Mouse (Mus musculus) kidney, adult 9 months (tissue): ENCODE measurements at regions not wholly inside any gene's neighbourhood (a gene's known extent, or its start where the extent isn't known, plus 50 kb on each side); places are given as distances from the start of the nearest gene placed in this dataset.

Experiments used
- DNase-seq: peaks from one replicate; pipeline ENCODE4 v3.0.0; 2022

- DNase-seq = no peak
These were observed 61.2 kb upstream of the Ankrd28 start for GRCm38 (mm10) chr14:31891500-31892185.

- no peak for DNase-seq
These were observed 61.7 kb upstream of the Ankrd28 start for GRCm38 (mm10) chr14:31892186-31892510.

- no peak for DNase-seq
These were observed 66.0 kb upstream of the Ankrd28 start for GRCm38 (mm10) chr14:31896500-31896899.

- DNase-seq = no peak
These were observed 69.1 kb upstream of the Ankrd28 start for GRCm38 (mm10) chr14:31899504-31899903.

GRCm38 (mm10) chr14:31899906-31900305 lies 69.5 kb upstream of the Ankrd28 start:
- no peak for DNase-seq

GRCm38 (mm10) chr14:31901901-31902300 lies 71.5 kb upstream of the Ankrd28 start:
- DNase-seq = peak; percentile 31

GRCm38 (mm10) chr14:31903664-31904063 lies 73.2 kb upstream of the Ankrd28 start:
- DNase-seq = no peak

GRCm38 (mm10) chr14:31908591-31908990 lies 78.1 kb upstream of the Ankrd28 start:
- DNase-seq = no peak

GRCm38 (mm10) chr14:31909291-31909690 lies 78.8 kb upstream of the Ankrd28 start:
- peak; percentile 58 for DNase-seq

- no peak for DNase-seq
These were observed 80.4 kb upstream of the Ankrd28 start for GRCm38 (mm10) chr14:31910809-31911208.

GRCm38 (mm10) chr14:31918461-31918860 lies 88.0 kb upstream of the Ankrd28 start:
- DNase-seq = no peak

- DNase-seq = no peak
These were observed 88.5 kb upstream of the Ankrd28 start for GRCm38 (mm10) chr14:31918921-31919320.

GRCm38 (mm10) chr14:31929161-31929707 lies 98.8 kb upstream of the Ankrd28 start:
- DNase-seq = peak; percentile 83

- peak; percentile 96 for DNase-seq
These were observed 98.4 kb upstream of the Galnt15 start for GRCm38 (mm10) chr14:31930367-31930766.

GRCm38 (mm10) chr14:31931971-31932370 lies 96.8 kb upstream of the Galnt15 start:
- peak; percentile 71 for DNase-seq

GRCm38 (mm10) chr14:31933441-31933840 lies 95.3 kb upstream of the Galnt15 start:
- no peak for DNase-seq

- DNase-seq = no peak
These were observed 94.9 kb upstream of the Galnt15 start for GRCm38 (mm10) chr14:31933841-31934271.

- DNase-seq = no peak
These were observed 94.5 kb upstream of the Galnt15 start for GRCm38 (mm10) chr14:31934321-31934720.

- no peak for DNase-seq
These were observed 94.0 kb upstream of the Galnt15 start for GRCm38 (mm10) chr14:31934771-31935170.

- DNase-seq = no peak
These were observed 93.4 kb upstream of the Galnt15 start for GRCm38 (mm10) chr14:31935411-31935810.

- no peak for DNase-seq
These were observed 92.2 kb upstream of the Galnt15 start for GRCm38 (mm10) chr14:31936581-31936980.

- DNase-seq = no peak
These were observed 87.9 kb upstream of the Galnt15 start for GRCm38 (mm10) chr14:31940900-31941299.

GRCm38 (mm10) chr14:31942266-31942960 lies 86.4 kb upstream of the Galnt15 start:
- peak; percentile 77 for DNase-seq

- no peak for DNase-seq
These were observed 84.1 kb upstream of the Galnt15 start for GRCm38 (mm10) chr14:31944682-31945081.
